Mouse (Mus musculus) left cerebral cortex, postnatal 10 days (tissue): ENCODE measurements around the gene Mllt11. TPM values are rescaled to one million over a fixed set of nuclear protein-coding genes. Genes with fewer than 3 reads are reported as not detected.

Experiments used
- DNase-seq, 2 experiments: peaks; one replicate each; pipeline ENCODE4 v3.0.0; 2021 to 2022; ENCODE audit warnings: low spot score in 2 of 2, mixed read lengths in 1 of 2; ENCODE audit errors: extremely low spot score in 1 of 2
- intact Hi-C: fragments of 180-260 bp; cut with DNase I; formaldehyde crosslinking; loops from one replicate; pipeline ENCODE4 v1.15.1; 2025
- total RNA-seq, 2 experiments: library from RNA; stranded (reverse); gene quantifications; 2 replicates each; pipeline ENCODE4 v1.2.3; 2021

Mllt11 gene
- total RNA-seq, 2 experiments from 2014 or later = 599 to 606 TPM

DNA sequence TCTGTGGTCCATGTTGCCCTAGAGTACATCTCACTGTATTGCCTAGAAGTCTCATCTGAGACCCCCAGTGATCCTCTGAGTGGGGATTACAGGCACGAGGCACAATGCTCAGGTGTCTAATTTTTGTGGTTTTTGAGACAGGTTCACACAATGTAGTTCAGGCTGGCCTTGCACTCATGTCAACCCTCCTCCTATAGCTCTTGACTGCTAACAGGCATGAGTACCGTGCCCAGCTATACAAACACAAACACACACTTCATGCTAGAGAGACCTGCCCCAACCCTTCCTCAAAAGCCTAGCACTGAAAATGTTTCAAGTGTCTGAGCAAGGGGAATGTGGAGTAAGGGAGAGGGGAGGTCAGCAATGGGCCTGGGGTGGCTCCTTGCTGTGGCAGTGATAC is 45.9 kb downstream of the Mllt11 start:
- DNase-seq = no peak
- intact Hi-C loops = no loop called here

- intact Hi-C loops = no loop called here
- no peak for DNase-seq
Measured at GRCm38 (mm10) chr3:95184796-95185577, 47.0 kb downstream of the Mllt11 start.

DNA sequence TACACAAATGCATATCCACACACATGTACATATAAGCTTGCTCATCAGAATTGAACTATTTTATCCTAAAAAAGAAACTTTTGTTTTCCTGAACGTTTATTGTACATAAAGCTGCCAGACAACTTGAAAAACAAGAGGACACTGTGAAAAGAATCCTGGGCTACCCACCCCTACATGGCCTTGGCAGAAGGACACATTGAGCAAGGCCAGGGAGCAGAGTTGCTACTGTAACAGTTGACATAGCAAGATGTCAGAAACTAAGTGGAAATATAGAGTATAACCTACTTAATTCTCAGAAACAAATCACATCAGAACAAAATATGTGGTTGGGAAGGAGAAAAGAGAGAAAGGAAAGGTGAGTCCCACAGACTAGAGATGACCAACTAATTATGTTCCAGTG is 50.1 kb downstream of the Mllt11 start:
- intact Hi-C loops = no loop called here
- no peak for DNase-seq

- no peak for DNase-seq
- intact Hi-C loops = no loop called here
Measured at GRCm38 (mm10) chr3:95179890-95180289, 52.1 kb downstream of the Mllt11 start.

- DNase-seq = no peak
- intact Hi-C loops = no loop called here
Measured at GRCm38 (mm10) chr3:95178948-95179347, 53.0 kb downstream of the Mllt11 start.

GRCm38 (mm10) chr3:95177583-95177982 is 54.4 kb downstream of the Mllt11 start:
- DNase-seq = no peak
- intact Hi-C loops = no loop called here

DNA sequence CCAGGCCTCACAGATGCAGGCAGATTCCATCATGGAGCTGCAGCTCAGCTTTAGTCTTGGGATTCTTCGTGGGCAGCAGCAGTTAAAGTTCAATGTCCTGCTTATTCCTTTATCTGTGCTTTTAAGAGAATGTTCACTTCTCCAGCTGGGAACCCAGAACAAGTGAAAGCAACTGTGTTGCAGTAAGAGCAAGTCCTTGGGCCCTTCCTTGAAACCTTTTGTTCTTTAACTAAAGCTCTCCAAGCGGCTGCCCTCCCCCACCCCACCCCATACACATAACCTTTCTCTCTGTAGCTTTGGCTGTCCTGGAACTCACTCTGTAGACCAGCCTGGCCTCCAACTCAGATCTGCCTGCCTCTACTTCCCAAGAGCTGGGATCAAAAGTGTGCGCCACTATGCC is 55.5 kb downstream of the Mllt11 start:
- DNase-seq = no peak
- intact Hi-C loops = no loop called here

- peak; percentile 81 to 88 for DNase-seq
- intact Hi-C loops = no loop called here
Measured at GRCm38 (mm10) chr3:95174011-95174592, 57.9 kb downstream of the Mllt11 start.

- DNase-seq = peak in 1 of 2 experiments; percentile 52
Measured at GRCm38 (mm10) chr3:95173256-95173949, 58.6 kb downstream of the Mllt11 start.

GRCm38 (mm10) chr3:95172526-95173255 is 59.3 kb downstream of the Mllt11 start:
- intact Hi-C loops = no loop called here
- DNase-seq = no peak

More at GRCm38 (mm10) chr3:95173256-95173949, 58.6 kb downstream of the Mllt11 start:
- intact Hi-C loops = no loop called here

DNA sequence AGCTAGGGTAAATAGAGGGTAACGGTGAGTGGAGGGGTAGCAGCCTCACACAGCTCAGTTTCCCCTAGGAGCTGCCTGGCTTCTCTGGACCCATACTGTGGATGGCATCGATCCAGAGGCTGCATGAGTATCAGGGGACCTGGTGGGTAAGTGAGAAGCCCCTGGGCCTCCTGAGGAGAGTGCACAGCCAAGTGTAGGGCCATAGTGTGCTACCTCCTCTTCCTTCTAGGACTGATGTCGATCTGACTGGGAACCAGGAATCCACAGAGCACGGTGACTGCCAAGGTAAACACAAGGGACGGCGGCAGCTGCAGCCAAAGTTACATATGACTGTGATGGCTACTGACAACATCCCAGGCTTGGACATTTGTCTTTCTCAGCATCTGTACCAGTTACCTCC is 60.9 kb downstream of the Mllt11 start:
- DNase-seq = no peak
- intact Hi-C loops = no loop called here

DNA sequence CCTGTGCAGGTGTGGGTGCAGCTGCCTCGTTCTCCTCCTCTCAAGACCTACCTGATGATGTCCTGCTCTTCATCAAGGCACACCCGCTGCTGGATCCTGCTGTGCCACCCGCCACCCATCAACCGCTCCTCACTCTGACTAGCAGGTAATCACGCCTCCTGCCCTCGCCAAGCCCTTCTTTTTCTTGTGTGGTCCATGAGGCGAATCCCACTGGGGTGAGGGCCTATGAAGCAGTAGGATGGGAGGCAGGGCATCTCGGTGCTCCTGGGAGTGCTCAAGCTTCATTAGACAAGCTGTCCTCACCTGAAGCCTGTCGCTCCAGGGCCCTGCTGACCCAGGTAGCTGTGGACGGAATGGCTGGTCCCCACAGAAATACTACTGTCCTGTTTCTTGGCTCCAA is 62.0 kb downstream of the Mllt11 start:
- intact Hi-C loops = no loop called here

More for the DNA sequence above, 62.0 kb downstream of the Mllt11 start:
- DNase-seq = no peak

Other genes with a start within 250 kb of the Mllt11 start
- gene Zfp687, start 216.7 kb downstream of the Mllt11 start, total RNA-seq = 10 to 100 TPM; 20.8 to 21.8 TPM
- 100 to 1,000 TPM; 155 to 167 TPM for gene Psmd4, start 189.6 kb downstream of the Mllt11 start, total RNA-seq
- 10 to 100 TPM; 27.8 to 29.2 TPM for gene Pip5k1a, start 125.2 kb downstream of the Mllt11 start, total RNA-seq
- gene Vps72, start 121.1 kb downstream of the Mllt11 start, total RNA-seq = 10 to 100 TPM; 41.6 to 43.7 TPM
- under 1 TPM; 0.81 to 0.83 TPM for gene Tmod4, start 107.7 kb downstream of the Mllt11 start, total RNA-seq
- gene Scnm1, start 98.2 kb downstream of the Mllt11 start, total RNA-seq = 10 to 100 TPM; 30.5 to 36.6 TPM
- gene Lysmd1, start 98.1 kb downstream of the Mllt11 start, total RNA-seq = 10 to 100 TPM; 23.2 to 23.5 TPM
- 1 to 10 TPM; 2.7 to 2.8 TPM for gene Tnfaip8l2, start 89.8 kb downstream of the Mllt11 start, total RNA-seq
- 10 to 100 TPM; 60.5 to 73.6 TPM for gene Sema6c, start 71.7 kb downstream of the Mllt11 start, total RNA-seq
- 1 to 10 TPM; 7.6 to 8.5 TPM for gene Gabpb2, start 14.3 kb downstream of the Mllt11 start, total RNA-seq
- gene Cdc42se1, start 3.4 kb downstream of the Mllt11 start, total RNA-seq = 10 to 100 TPM; 66.1 to 71.3 TPM
- not detected for gene Gm128, start 9.4 kb upstream of the Mllt11 start, total RNA-seq
- gene Bnipl, start 19.0 kb upstream of the Mllt11 start, total RNA-seq = under 1 TPM; 0.58 to 0.63 TPM
- 10 to 100 TPM; 25.3 to 26.2 TPM for gene Mindy1, start 49.2 kb upstream of the Mllt11 start, total RNA-seq
- gene Prune1, start 49.9 kb upstream of the Mllt11 start, total RNA-seq = 10 to 100 TPM; 44.3 to 46.4 TPM
- gene Anxa9, start 75.0 kb upstream of the Mllt11 start, total RNA-seq = under 1 TPM; 0.36 to 0.41 TPM
- 10 to 100 TPM; 39.2 to 40.3 TPM for gene Cers2, start 82.6 kb upstream of the Mllt11 start, total RNA-seq
- gene Setdb1, start 125.0 kb upstream of the Mllt11 start, total RNA-seq = 10 to 100 TPM; 46.8 to 47.2 TPM
- not detected for gene 4930558C23Rik, start 170.7 kb upstream of the Mllt11 start, total RNA-seq
- 10 to 100 TPM; 34.1 to 36.0 TPM for gene Arnt, start 202.2 kb upstream of the Mllt11 start, total RNA-seq